Mouse (Mus musculus): ENCODE measurements at regions not wholly inside any gene's neighbourhood (a gene's known extent, or its start where the extent isn't known, plus 50 kb on each side); places are given as distances from the start of the nearest gene placed in this dataset.

- peak; percentile 7 for DNase-seq
These were observed 340.3 kb downstream of the Kif16b start for GRCm38 (mm10) chr2:142560896-142561500.

- DNase-seq, result no peak
These were observed 340.9 kb downstream of the Kif16b start for GRCm38 (mm10) chr2:142560400-142560799.

DNA sequence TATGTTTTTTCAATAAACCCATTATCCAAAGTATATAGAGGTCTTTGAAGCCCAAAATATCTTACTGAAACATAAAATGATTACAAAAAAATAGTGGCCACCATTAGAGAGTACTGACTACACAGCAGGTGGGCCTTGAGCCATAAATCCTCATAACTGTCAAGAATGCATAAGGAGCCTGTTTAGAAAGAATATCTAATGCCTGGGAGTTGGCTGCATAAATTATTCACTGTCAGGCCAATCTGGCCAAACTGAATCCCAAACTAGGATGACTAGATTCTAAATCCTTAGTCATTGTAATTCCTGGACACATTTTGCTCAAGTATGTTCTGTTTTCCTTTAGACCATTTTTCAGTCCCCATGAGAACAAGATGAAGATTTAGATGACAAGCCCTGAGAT, 341.4 kb downstream of the Kif16b start:
- no peak for DNase-seq

GRCm38 (mm10) chr2:142554851-142555250, 346.5 kb downstream of the Kif16b start:
- DNase-seq, result peak; percentile 78

DNA sequence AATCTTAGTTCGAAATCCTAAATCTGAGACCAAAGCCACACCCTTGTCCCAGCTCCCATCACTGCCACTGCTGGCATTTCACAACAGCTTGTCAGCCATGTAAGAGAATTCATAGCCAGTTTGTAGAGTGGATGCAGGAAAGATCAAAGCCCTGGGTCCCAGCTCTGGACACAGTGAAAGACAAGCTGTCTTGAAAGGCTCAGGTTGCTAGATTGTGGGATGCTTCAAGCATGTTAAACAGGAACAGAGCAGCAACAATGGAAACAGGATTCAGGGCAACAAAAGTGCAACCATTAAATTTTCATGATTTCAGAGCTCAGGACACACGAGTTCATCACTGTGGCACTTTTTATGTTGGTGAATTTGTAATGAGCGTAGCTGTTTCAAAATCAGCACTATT, 349.6 kb downstream of the Kif16b start:
- no peak for DNase-seq

DNA sequence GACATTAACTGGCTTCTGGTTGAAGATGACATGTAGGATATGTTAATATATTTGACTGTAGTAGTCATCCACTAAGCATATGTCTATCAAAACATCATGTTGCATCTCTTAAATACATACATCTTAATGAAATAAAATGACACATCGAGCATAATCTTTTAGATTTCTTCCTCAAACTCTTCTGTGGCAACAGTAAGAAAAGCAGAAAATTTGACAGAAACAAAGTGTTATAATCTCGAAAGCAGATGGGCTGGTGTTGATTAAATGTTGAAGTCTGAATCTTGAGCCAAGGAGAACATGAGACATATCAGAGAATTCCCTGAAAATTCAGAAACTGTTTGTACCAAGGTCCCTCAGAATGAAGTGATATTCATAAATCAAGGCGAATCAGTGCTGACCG, 352.6 kb downstream of the Kif16b start:
- DNase-seq, result no peak

DNA sequence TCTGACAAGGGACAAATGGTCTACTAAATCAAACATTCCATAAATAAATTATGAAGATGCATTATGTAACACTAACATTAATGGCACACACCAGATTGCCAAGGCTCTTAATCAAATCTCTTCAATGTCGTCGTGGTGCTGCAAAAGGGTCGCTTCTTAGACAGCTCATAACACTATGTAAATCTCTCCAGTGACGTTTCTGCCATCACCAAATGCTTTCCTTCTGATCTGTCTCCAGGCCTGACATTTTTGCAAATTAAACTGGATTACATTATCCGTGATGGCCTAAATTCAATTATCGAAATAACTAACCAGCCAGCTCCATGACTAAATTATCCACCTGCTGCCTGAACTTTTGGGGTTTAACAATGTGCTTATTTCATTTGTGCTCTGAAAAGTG, 356.4 kb downstream of the Kif16b start:
- no peak for DNase-seq

- DNase-seq, result no peak
These were observed 361.4 kb downstream of the Kif16b start for GRCm38 (mm10) chr2:142539980-142540379.

DNA sequence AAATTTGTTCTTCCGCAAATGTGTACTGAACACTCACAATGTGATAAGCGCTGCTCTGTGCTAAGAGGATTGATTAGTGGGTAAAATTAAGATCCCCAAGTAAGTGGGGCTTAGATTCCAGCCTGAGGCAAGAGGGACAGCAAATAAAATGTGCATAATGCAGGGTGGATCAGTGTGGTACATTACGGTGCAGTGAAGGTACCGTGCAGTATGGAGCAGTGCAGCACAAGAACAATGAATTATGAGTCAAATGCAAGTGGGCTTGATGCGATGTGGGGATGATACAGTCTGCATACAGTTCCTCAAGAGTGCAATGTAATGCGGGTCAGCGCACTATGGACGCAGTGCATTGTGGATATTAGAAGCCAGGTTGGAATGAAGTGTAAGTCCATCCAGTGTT, 367.8 kb downstream of the Kif16b start:
- no peak for DNase-seq

GRCm38 (mm10) chr2:142522471-142522870, 378.9 kb downstream of the Kif16b start:
- DNase-seq, result no peak

- no peak for DNase-seq
These were observed 383.6 kb downstream of the Kif16b start for GRCm38 (mm10) chr2:142517731-142518130.

GRCm38 (mm10) chr2:142505216-142505615, 396.1 kb downstream of the Kif16b start:
- no peak for DNase-seq

All from cerebellum, adult 9-11 months (tissue).